Mouse (Mus musculus): ENCODE measurements around the gene Dnaja2.
A peak's percentile ranks its signal among the peaks of the same experiment; 100 is the strongest.

DNA sequence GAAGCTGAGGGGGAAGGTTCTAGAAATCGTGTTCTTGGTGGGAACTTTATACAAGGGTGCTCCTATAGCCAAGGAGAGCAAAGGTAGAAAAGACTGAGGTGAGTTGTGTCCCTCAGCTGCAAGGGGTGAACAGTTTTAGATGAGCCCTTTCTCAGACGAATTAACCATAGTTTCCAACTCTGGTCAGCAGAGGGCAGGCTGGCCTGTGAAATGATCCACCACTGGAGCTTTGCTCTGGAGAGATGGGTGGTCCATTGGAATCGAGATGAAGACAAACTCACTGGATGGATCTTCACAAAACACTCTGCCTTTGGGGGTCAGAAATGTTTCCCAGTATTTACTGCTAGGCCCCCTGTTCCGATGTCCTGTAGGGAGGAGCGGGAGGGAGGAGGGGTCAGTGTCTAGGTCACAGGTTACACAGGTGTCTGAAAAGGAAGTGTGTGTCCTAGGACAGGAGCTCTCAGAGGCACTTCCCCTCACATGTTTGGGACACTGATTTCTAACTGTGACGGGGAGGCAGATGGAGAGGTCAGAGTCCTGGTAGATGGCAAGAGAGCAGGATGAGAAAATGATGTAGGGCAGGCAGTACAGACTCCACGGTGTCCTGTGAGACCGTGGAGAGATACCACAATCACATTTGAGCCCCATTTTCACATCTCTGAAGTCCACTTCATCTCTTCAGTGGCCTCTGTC lies 48.2 kb upstream of the Dnaja2 start:
- TF ChIP-seq CTCF (IDR thresholded peaks at IDR 0.05; ENCODE audit: low read depth) (peak; percentile 80), EP300 (optimal IDR thresholded peaks at IDR 0.05) (no peak)

All from stomach, postnatal 0 days (tissue).